Mouse (Mus musculus) embryonic facial prominence, embryonic 13.5 days (tissue): ENCODE results near the gene Numa1. TPM values are rescaled to one million over a fixed set of nuclear protein-coding genes. Genes with fewer than 3 reads are reported as not detected.
A peak's percentile ranks its signal among the peaks of the same experiment; 100 is the strongest.

Experiments used
- ATAC-seq: fragments of 200-750 bp; cut with Nextera tagmentation; 2 replicates; pipeline ENCODE4 v1.8.0; 2017; ENCODE audit warnings: low read depth; ENCODE audit not compliant: insufficient number of reproducible peaks, insufficient read depth, low FRiP score, low TSS enrichment
- H3K27ac ChIP-seq: fragments of 300-500 bp; sonication (generic); 2 replicates; pipeline ENCODE4 v1.5.1; 2015; ENCODE audit warnings: moderate library complexity, mild to moderate bottlenecking, inconsistent platforms
- H3K27me3 ChIP-seq: fragments of 300-500 bp; sonication (generic); 2 replicates; pipeline ENCODE4 v1.6.1; 2015; ENCODE audit warnings: mild to moderate bottlenecking, inconsistent platforms
- H3K36me3 ChIP-seq: fragments of 300-500 bp; sonication (generic); 2 replicates; pipeline ENCODE4 v1.6.1; 2015; ENCODE audit warnings: mild to moderate bottlenecking, inconsistent platforms
- H3K4me1 ChIP-seq: fragments of 300-500 bp; sonication (generic); 2 replicates; pipeline ENCODE4 v1.6.1; 2015; ENCODE audit warnings: inconsistent platforms
- H3K4me2 ChIP-seq: fragments of 300-500 bp; sonication (generic); 2 replicates; pipeline ENCODE4 v1.6.1; 2015; ENCODE audit warnings: moderate library complexity, mild to moderate bottlenecking, inconsistent platforms
- H3K4me3 ChIP-seq: fragments of 300-500 bp; sonication (generic); 2 replicates; pipeline ENCODE4 v1.5.1; 2015; ENCODE audit warnings: mild to moderate bottlenecking, inconsistent platforms
- H3K9ac ChIP-seq: fragments of 300-500 bp; sonication (generic); 2 replicates; pipeline ENCODE4 v1.6.1; 2015; ENCODE audit warnings: mild to moderate bottlenecking, inconsistent platforms
- H3K9me3 ChIP-seq: fragments of 300-500 bp; sonication (generic); 2 replicates; pipeline ENCODE4 v1.6.1; 2016; ENCODE audit warnings: inconsistent platforms
- WGBS: fragments of 180-500 bp; shearing (Covaris S2); methylation state at CpG from one replicate; pipeline ENCODE4 v1.1.7; 2015; ENCODE audit warnings: mixed read lengths; 5-methylcytosine and 5-hydroxymethylcytosine counted together
- polyA plus RNA-seq: library from polyadenylated mRNA; unstranded; fragments of >200 nt; fragmentation: Nextera tagmentation; extraction: Ambion mirVana; gene quantifications from 2 replicates; pipeline ENCODE4 v1.2.1, GENCODE M21; 2015

Numa1 gene
- polyA plus RNA-seq, 1 experiment from 2014 or later = 90.9 TPM

- H3K4me1 ChIP-seq = no peaks in the 10 kb centered on the region
- H3K9ac ChIP-seq = no peak overlapping the region
- no peak overlapping the region for H3K4me3 ChIP-seq
- no peak for ATAC-seq
- no peaks in the 10 kb centered on the region for H3K9me3 ChIP-seq
- H3K36me3 ChIP-seq = peaks cover 97% of the 10 kb centered on the region
- no peak overlapping the region for H3K27ac ChIP-seq
- WGBS = 88% methylated on average over 3 of the region's 3 CpGs
- no peaks in the 10 kb centered on the region for H3K27me3 ChIP-seq
- no peak overlapping the region for H3K4me2 ChIP-seq
Observed at GRCm38 (mm10) chr7:101994241-101994640, 60.3 kb downstream of the Numa1 start.

- no peak overlapping the region; the same call in 1 of the 2 replicates for H3K9ac ChIP-seq
- H3K4me1 ChIP-seq = 0 out of 2 replicates have a peak, but pooled peaks cover 3% of the 10 kb centered on the region
- H3K27me3 ChIP-seq = no peaks in the 10 kb centered on the region
- peaks cover 98% of the 10 kb centered on the region for H3K36me3 ChIP-seq
- ATAC-seq = no peak
- no peak overlapping the region for H3K4me3 ChIP-seq
- H3K27ac ChIP-seq = no peak overlapping the region
- WGBS = 74% methylated on average over 14 of the region's 14 CpGs
- no peaks in the 10 kb centered on the region for H3K9me3 ChIP-seq
- H3K4me2 ChIP-seq = no peak overlapping the region
Observed at GRCm38 (mm10) chr7:101998194-101998927, 64.5 kb downstream of the Numa1 start.

DNA sequence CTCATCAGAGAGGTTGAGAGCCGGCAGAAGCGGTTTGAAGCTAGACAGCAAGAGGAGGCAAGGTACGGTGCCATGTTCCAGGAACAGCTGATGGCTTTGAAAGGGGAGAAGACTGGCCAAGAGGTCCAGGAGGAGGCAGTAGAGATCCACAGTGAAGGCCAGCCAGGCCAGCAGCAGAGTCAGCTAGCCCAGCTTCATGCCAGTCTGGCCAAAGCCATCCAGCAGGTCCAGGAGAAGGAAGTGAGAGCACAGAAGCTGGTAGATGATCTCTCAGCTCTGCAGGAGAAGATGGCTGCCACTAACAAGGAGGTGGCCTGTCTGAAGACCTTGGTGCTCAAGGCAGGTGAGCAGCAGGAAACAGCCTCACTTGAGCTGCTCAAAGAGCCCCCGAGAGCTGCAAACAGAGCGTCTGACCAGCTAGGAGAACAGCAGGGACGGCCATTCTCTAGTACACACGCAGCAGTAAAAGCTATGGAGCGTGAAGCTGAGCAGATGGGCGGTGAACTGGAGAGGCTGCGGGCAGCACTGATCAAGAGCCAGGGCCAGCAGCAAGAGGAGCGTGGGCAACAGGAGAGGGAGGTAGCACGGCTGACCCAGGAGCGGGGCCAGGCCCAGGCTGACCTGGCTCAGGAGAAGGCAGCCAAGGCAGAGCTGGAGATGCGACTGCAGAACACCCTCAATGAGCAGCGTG is 65.7 kb downstream of the Numa1 start:
- Histone ChIP-seq H3K9me3 (no peaks in the 10 kb centered on the region), H3K27me3 (no peaks in the 10 kb centered on the region), H3K27ac (no peak overlapping the region), H3K4me1 (0 out of 2 replicates have a peak, but pooled peaks cover 3% of the 10 kb centered on the region), H3K4me2 (no peak overlapping the region), H3K4me3 (no peak overlapping the region), H3K36me3 (peaks cover 96% of the 10 kb centered on the region), H3K9ac (no peak overlapping the region)
- 94% methylated on average over 15 of the region's 15 CpGs for WGBS
- no peak for ATAC-seq

DNA sequence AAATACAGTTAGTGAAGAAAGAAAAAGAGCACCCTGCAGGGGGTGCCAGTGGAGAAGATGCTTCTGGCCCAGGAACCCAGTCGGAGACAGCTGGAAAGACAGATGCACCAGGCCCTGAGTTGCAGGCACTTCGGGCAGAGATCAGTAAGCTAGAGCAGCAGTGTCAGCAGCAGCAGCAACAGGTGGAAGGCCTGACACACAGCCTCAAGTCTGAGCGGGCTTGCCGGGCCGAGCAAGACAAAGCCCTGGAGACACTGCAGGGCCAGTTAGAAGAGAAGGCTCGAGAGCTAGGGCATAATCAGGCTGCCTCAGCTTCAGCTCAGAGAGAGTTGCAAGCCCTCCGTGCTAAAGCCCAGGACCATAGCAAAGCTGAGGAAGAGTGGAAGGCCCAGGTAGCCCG is 66.4 kb downstream of the Numa1 start:
- no peaks in the 10 kb centered on the region for H3K27me3 ChIP-seq
- 93% methylated on average over 8 of the region's 8 CpGs for WGBS
- 0 out of 2 replicates have a peak overlapping the region, but pooled peaks have one; percentile 16 for H3K27ac ChIP-seq
- H3K9me3 ChIP-seq = no peaks in the 10 kb centered on the region
- no peak overlapping the region for H3K4me3 ChIP-seq
- H3K36me3 ChIP-seq = peaks cover 94% of the 10 kb centered on the region
- no peak overlapping the region for H3K4me2 ChIP-seq
- no peak overlapping the region for H3K9ac ChIP-seq
- ATAC-seq = no peak
- H3K4me1 ChIP-seq = 0 out of 2 replicates have a peak, but pooled peaks cover 3% of the 10 kb centered on the region

DNA sequence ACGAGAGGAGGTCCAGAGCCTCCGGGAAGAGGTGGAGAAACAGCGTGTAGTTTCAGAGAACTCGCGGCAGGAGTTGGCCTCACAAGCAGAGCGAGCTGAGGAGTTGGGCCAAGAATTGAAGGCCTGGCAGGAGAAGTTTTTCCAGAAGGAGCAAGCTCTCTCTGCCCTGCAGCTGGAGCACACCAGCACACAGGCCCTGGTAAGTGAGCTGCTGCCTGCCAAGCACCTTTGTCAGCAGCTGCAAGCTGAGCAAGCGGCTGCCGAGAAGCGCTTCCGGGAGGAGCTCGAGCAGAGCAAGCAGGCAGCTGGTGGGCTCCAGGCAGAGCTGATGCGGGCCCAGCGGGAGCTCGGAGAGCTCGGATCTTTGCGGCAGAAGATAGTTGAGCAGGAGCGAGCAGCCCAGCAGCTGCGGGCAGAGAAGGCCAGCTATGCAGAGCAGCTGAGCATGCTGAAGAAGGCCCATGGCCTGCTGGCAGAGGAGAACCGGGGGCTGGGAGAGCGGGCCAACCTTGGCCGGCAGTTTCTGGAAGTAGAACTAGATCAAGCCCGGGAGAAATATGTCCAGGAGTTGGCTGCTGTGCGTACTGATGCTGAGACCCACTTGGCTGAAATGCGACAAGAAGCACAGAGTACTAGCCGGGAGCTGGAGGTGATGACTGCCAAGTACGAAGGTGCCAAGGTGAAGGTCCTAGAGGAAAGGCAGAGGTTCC is 67.2 kb downstream of the Numa1 start:
- Histone ChIP-seq H3K4me1 (0 out of 2 replicates have a peak, but pooled peaks cover 3% of the 10 kb centered on the region), H3K27ac (no peak overlapping the region), H3K9me3 (no peaks in the 10 kb centered on the region), H3K4me3 (no peak overlapping the region), H3K4me2 (no peak overlapping the region), H3K9ac (0 out of 2 replicates have a peak overlapping the region, but pooled peaks have one; percentile 16), H3K36me3 (peaks cover 94% of the 10 kb centered on the region), H3K27me3 (no peaks in the 10 kb centered on the region)
- 91% methylated on average over 26 of the region's 26 CpGs for whole genome bisulfite sequencing
- no peak for ATAC-seq

DNA sequence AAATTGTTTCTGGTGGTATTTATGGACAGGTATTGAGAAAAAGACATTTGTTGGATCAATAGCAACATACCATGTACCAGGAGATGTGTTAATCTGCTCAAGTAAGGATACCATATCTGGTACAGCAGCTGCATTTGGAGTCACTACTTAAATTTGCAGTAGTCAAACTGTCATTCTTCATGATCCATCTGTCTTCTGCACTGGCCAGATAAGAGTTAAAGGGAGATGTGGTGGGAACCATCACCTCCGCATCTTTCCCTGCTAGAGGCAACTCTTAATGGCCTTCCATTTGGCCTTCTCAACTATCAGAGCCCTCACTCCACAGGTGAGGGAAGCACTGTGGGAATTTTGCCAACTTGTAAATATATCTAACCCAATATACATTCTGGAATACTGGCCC is 72.6 kb downstream of the Numa1 start:
- Histone ChIP-seq H3K27ac (no peak overlapping the region), H3K4me3 (no peak overlapping the region), H3K27me3 (no peaks in the 10 kb centered on the region), H3K4me2 (no peak overlapping the region), H3K36me3 (peaks cover 96% of the 10 kb centered on the region), H3K4me1 (0 out of 2 replicates have a peak, but pooled peaks cover 3% of the 10 kb centered on the region), H3K9me3 (no peaks in the 10 kb centered on the region), H3K9ac (no peak overlapping the region)
- 77% methylated on average over 1 of the region's 1 CpGs for WGBS
- ATAC-seq = no peak

DNA sequence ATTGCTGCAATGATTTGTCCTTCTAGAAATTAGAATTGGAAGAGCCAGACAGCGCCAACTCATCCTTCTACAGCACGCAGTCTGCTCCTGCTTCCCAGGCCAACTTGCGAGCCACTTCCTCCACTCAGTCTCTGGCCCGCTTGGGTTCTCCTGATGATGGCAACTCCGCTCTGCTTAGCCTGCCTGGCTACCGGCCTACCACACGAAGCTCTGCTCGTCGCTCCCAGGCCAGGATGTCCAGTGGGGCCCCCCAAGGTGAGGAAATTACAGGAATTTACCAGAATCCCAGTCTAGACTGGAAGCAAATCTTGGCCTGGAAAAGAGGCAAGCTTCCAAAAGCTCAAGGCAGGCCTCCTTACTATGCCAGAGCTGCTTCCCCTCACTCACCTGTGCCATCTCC is 77.9 kb downstream of the Numa1 start:
- H3K27me3 ChIP-seq = no peaks in the 10 kb centered on the region
- no peak overlapping the region for H3K4me3 ChIP-seq
- ATAC-seq = no peak
- H3K9me3 ChIP-seq = no peaks in the 10 kb centered on the region
- peaks cover 100% of the 10 kb centered on the region for H3K36me3 ChIP-seq
- H3K9ac ChIP-seq = no peak overlapping the region
- no peak overlapping the region for H3K4me2 ChIP-seq
- H3K27ac ChIP-seq = no peak overlapping the region
- H3K4me1 ChIP-seq = no peaks in the 10 kb centered on the region
- WGBS = 93% methylated on average over 9 of the region's 9 CpGs

- no peak for ATAC-seq
- Histone ChIP-seq H3K27me3 (no peaks in the 10 kb centered on the region), H3K4me3 (no peak overlapping the region), H3K36me3 (peaks cover 100% of the 10 kb centered on the region), H3K27ac (no peak overlapping the region), H3K9me3 (no peaks in the 10 kb centered on the region), H3K9ac (no peak overlapping the region), H3K4me1 (no peaks in the 10 kb centered on the region), H3K4me2 (no peak overlapping the region)
- WGBS = 91% methylated on average over 8 of the region's 8 CpGs
Observed at GRCm38 (mm10) chr7:102013416-102013815, 79.5 kb downstream of the Numa1 start.

DNA sequence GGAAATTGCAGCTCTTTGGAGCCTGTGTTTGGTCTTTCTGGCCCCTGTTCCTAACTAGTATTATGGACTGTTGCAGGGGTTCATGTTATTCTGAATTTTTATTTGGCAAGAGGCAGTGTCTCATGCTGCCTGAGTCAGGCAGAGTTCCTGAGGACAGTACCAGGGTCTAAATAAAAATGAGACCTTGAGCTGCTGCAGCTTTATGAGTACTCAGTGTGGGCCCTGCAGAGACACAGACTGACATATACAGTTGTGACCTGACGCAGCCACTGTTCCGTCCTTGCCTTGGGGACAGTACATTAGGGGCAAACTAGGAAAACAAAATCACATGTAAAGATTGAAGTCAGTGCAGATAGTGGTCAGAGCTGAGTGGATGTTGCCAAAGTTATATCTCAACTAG is 81.1 kb downstream of the Numa1 start:
- H3K4me1 ChIP-seq = no peaks in the 10 kb centered on the region
- H3K27me3 ChIP-seq = no peaks in the 10 kb centered on the region
- no peak overlapping the region for H3K9ac ChIP-seq
- H3K36me3 ChIP-seq = peaks cover 98% of the 10 kb centered on the region
- no peak for ATAC-seq
- H3K4me3 ChIP-seq = no peak overlapping the region
- 81% methylated on average over 2 of the region's 2 CpGs for WGBS
- no peak overlapping the region for H3K27ac ChIP-seq
- no peaks in the 10 kb centered on the region for H3K9me3 ChIP-seq
- H3K4me2 ChIP-seq = no peak overlapping the region

DNA sequence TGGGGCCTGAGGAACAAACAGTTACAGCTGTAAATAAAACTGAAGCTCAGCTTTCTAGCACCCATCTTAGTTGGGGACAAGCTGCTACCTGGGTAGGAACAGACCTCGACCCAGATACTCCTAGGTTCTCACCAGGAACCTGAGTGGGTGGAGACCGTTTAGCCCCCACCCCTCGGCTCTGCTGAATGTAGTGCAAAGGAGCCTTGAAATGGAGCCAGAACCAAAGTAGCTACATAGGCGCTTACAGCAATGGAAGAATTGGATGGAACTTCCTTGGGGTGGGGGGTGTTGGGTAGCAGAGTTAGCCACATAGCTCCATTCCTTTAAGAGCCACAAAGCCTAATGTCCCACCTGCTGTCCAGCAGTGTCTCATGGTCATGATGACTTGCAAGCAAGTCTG is 83.0 kb downstream of the Numa1 start:
- no peaks in the 10 kb centered on the region for H3K4me1 ChIP-seq
- peaks cover 96% of the 10 kb centered on the region for H3K36me3 ChIP-seq
- ATAC-seq = no peak
- WGBS = 86% methylated on average over 4 of the region's 4 CpGs
- H3K9me3 ChIP-seq = no peaks in the 10 kb centered on the region
- no peaks in the 10 kb centered on the region for H3K27me3 ChIP-seq
- no peak overlapping the region for H3K4me2 ChIP-seq
- no peak overlapping the region for H3K27ac ChIP-seq
- no peak overlapping the region for H3K4me3 ChIP-seq
- no peak overlapping the region for H3K9ac ChIP-seq

GRCm38 (mm10) chr7:102017452-102017851 is 83.5 kb downstream of the Numa1 start:
- Histone ChIP-seq H3K36me3 (peaks cover 96% of the 10 kb centered on the region), H3K9me3 (no peaks in the 10 kb centered on the region), H3K9ac (no peak overlapping the region), H3K27me3 (no peaks in the 10 kb centered on the region), H3K27ac (no peak overlapping the region), H3K4me3 (no peak overlapping the region), H3K4me2 (no peak overlapping the region), H3K4me1 (no peaks in the 10 kb centered on the region)
- no peak for ATAC-seq
- 82% methylated on average over 5 of the region's 5 CpGs for WGBS
